Mouse (Mus musculus) spleen, adult 2 months (tissue): ENCODE measurements around the gene Tmem182.

Experiments
- CTCF ChIP-seq: fragments of 200-500 bp; IDR thresholded peaks from 2 replicates; pipeline ENCODE4 v1.5.1; 2011; ENCODE audit warnings: mild to moderate bottlenecking, inconsistent platforms; ENCODE audit not compliant: insufficient read depth, insufficient read length, insufficient replicate concordance; ENCODE audit errors: extremely low read depth
- POLR2A ChIP-seq: fragments of 200-500 bp; IDR thresholded peaks from 2 replicates; pipeline ENCODE4 v1.6.1; 2011; ENCODE audit warnings: low read depth, low read length, inconsistent platforms

- no peak for TF ChIP-seq CTCF
- TF ChIP-seq POLR2A = no peak
These were observed 35.2 kb downstream of the Tmem182 start for GRCm38 (mm10) chr1:40840605-40841004.
